Mouse (Mus musculus) urinary bladder, postnatal 10 days (tissue): ENCODE measurements around the gene Rbm20.

ENCODE experiments used
- DNase-seq: peaks from one replicate; pipeline ENCODE4 v3.0.0; 2022; ENCODE audit warnings: low spot score

The Rbm20 gene

DNA sequence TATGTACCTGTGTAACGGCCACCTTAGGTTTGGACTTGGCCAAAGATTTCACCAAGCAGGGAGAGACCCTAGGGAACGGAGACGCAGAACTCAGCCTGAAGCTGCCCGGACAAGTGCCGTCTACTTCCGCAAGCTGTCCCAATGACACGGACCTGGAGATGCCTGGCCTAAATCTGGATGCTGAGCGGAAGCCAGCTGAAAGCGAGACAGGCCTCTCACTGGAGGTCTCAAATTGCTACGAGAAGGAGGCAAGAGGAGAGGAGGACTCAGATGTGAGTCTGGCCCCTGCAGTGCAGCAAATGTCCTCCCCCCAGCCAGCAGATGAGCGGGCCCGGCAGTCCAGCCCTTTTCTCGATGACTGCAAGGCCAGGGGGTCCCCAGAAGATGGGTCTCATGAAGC is 174.2 kb downstream of the Rbm20 start:
- no peak for DNase-seq

DNA sequence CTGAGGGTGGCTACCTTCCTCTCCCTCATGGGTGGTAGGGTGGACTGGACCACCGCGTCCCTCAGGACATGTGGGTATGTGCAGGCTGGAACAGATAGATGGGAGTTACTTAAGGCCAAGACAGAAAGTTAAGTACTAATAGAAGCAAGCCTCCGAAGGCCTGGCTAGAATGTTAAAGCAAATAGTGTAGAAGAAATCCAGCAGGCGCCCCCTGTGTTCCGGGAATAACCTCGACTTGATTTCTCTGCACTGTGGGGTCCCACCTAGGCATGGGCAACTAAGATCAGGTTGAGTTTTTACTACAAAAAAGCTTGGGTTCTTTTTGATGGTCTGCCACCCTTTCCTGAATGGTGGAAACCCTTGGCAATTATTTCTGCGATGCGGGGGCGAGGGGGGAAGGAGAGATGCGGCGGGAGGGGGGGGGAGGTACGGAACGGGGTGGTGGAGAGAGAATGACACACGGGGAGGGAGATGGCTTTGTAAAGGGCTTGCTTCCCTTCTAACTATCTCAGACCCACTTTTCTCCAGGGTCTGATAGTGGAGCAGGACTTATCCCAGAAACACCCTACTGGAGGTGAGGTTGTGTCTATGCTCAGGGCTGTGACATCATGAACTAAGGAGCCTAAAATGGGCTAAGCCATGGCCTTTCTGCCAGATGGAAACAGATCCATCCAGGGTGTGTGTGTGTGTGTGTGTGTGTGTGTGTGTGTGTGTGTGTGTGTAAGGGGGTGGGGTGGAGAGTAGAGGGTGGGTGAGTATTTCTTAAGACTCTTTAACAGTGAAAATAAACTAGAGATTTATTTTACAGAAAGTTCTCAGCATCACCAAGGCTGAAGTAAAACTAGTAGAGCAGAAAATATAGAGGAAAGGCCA is 175.0 kb downstream of the Rbm20 start:
- DNase-seq: no peak

- DNase-seq: no peak
Observed at GRCm38 (mm10) chr19:53852699-53853451, 175.8 kb downstream of the Rbm20 start.

- DNase-seq: no peak
Observed at GRCm38 (mm10) chr19:53854978-53855377, 177.9 kb downstream of the Rbm20 start.

GRCm38 (mm10) chr19:53855781-53856180 is 178.7 kb downstream of the Rbm20 start:
- no peak for DNase-seq

DNA sequence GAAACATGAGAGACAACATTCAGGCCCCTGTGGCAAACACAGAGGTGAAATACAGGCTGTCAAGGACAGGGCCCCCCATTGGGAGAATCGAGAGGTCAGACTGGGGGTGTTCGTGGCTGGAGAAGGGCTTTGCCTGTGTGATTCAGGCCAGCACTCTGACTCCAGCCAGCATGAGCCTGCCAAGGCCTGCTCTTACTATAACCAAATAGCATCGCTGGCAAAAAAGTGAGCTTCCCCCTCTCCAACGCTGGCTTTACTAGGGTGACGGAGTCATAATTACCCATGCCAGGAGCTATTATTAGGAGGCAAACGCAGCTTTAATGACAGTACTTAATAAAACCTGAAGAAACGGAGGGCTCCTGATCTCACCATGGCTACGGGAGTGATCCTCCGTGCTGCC is 179.7 kb downstream of the Rbm20 start:
- no peak for DNase-seq

DNA sequence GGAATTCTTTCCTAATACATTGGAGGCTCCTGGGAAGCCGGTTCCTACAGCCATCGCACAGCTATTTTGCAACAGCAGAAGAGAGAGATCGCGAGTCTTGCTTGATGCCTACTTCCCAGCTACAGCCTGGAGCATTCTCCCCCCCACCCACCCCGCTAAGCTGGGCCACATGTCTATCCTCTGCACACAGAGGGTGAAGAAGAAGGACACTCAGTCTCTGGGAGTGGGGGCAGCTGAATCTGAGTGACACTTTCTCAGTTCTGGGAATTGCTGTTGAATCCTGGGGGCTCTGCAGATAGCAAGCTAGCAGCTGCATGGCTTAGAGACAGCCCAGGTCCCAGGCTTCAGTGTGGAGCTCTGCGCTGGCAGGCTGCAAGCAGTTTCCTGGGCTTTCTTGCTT is 180.9 kb downstream of the Rbm20 start:
- DNase-seq: no peak

DNA sequence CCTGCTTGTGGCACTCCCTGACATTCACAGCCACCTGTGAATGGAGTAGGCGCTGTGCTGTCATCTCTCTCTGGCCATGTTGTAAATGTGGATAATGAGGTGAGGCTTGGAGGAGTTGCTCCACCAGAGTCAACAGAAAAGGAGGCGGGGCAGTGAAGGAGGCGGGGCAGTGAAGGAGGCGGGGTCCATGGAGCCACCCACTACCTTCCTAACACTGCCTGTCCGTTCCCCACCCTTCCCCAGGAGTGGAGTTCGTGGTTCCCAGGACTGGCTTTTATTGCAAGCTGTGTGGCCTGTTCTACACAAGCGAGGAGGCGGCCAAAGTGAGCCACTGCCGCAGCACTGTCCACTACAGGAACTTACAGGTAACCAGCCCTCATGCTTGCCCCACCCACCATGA is 182.0 kb downstream of the Rbm20 start:
- DNase-seq: no peak

GRCm38 (mm10) chr19:53859593-53859992 is 182.5 kb downstream of the Rbm20 start:
- DNase-seq: no peak

GRCm38 (mm10) chr19:53861346-53861745 is 184.2 kb downstream of the Rbm20 start:
- DNase-seq: no peak

GRCm38 (mm10) chr19:53862573-53863246 is 185.6 kb downstream of the Rbm20 start:
- no peak for DNase-seq

- no peak for DNase-seq
Observed at GRCm38 (mm10) chr19:53867238-53867637, 190.1 kb downstream of the Rbm20 start.

DNA sequence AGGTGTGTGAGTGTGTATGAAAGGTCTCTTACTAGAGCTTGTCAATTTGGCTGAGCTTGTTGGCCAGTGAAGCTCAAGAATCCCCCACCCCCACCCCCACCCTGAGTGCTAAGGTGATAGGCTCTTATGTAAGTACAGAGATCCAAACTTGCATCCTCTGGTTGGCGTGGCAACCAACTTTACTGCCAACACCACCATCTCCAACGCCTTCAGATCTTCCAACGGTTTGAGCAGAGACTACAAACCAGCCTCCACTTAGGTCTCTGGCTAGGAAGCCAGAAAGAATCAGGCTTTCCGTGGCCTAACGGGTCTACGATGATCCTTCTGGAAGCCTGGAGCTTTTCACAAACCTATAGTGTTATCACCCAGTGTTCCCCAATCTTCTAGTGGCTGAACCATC is 191.0 kb downstream of the Rbm20 start:
- DNase-seq: no peak

GRCm38 (mm10) chr19:53868796-53869195 is 191.7 kb downstream of the Rbm20 start:
- no peak for DNase-seq

DNA sequence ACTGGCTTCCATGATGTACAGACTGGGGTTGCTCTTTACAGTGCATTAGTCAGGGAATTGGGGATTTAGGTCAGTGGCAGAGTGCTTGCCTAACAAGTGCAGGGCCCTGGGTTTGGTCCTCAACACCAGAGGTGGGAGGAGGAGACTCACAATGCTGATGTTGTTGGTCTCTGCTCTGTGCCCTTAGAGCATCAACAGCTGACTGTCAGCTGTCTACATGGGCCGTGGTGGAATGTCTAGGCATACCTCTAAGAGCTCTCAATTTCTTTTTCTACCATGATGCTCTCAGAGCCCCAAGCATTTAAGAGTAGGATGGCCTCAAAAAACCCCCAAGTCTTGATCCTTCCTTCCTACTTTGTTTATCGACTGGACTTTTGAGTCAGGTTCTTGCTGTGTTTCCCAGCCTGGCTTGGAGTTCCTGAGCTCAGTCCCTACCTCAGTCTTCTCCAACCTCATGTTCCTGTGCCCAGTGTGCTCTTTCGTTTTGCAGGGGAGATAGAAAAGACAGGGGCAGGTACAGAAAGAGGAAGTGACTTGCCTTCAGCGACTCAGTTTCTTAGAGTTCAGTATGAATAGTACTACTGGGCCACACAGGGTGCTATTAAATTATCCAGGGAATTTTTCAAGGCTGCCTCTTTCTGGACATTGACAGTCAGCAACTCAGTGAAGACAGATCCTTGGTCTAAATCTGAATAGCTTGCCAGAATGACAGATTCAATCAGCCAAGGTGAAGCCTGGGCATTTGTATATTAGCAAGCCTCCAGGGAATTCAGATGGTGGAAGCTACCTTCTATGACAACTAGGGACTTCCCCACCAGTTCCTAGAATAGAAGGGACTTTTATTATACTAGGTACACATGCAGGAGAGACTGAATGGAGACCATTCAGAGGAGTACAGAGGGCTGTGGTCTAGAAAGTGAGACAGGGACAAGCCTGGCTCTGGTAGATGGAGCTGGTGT is 192.6 kb downstream of the Rbm20 start:
- no peak for DNase-seq

DNA sequence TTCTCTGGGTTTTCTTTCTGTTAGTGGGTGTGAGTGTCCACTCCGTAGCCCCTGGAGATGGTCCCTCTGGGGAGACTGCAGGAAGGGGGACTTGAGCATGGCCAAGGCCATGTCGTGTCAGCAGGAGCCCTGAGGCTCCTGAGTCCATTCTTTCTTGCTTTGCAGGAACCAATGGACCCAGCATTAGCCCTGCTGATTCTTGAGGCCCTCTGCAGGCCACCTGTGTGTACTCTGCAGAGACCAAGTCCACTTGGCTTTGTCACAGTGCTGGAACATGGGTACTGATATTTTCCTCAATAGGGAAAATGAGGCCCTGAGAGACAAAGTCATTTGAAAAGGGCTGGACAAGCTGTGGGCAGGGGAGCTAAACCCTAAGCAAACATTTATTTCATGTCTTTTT is 193.5 kb downstream of the Rbm20 start:
- DNase-seq: no peak

- no peak for DNase-seq
Observed at GRCm38 (mm10) chr19:53871502-53871901, 194.4 kb downstream of the Rbm20 start.

DNA sequence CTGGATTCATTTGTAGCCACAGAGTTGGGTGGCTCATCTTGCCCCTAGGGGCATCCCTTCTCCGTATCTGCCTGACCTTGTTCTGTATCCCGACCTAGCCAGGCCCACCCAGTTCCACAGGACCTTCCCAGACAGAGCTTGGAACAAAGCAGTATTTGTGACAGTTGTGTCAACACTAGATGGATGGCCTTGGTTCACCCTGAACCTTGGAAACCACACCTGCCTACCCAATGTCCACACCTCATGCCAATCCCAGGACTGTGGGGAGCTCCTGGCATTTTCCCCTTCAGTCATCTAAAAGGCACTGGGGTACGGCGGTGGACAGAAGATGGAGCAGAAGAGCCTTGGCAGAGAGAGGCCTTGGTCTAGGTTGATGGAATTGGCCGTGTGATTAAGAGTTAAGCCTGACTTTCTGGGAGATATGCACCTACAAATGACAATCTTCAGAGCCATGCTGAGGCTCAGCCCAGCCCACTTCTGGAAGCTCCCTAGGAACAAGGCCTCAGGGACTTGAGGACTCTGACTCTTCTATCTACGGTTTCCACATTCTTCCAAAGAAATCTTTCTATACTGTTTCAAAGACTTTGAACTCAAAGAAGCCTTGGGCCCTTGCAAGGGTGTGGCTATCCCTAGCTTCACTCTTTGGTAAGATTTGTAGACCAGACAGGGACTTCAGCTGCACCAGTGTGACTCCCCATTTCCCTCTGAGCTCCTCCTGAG is 196.0 kb downstream of the Rbm20 start:
- no peak for DNase-seq

DNA sequence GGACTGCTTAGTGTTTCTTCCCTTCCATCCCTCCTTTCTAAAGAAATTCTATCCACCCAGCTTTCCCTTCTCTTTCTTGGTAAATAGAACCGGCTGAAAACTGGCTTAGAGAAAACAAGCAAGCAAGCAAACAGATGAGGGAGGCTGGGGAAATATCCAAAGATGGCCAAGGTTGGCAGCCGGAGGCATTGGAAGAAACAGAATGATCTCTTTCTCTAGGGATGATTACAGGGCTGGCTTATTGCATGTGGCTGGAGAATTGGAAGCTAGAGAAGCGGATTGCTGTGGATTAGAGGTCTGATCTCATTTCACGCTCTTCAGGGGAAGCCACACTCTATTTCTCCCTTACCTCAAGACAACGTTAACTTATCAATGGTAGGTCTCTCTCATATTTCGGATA is 198.1 kb downstream of the Rbm20 start:
- DNase-seq: no peak

- DNase-seq: no peak
Observed at GRCm38 (mm10) chr19:53877779-53878178, 200.7 kb downstream of the Rbm20 start.

DNA sequence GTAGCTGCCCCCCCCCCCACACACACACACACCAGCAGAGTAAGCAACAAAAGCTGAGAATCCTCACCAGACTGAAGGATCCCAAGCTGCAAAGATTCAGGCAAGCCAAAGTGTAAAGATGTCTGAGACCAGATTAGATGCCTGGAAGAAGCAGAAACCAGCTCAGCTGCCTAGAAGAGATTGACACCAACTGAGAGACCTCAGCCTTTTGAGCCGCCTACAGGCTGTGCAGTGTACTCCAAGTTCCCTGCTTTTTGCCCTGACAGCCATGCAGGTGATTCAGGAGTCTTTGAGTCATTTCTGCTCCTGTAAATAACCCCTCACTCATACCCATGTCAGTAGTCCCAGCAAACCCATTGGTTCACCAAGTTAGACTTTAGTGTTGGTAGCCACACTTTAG is 203.4 kb downstream of the Rbm20 start:
- DNase-seq: no peak
